Mouse (Mus musculus) liver, embryonic 14.5 days (tissue): ENCODE results near the gene Celf1.

Source experiments
- CTCF ChIP-seq: IDR thresholded peaks from 2 replicates; pipeline ENCODE4 v1.5.1; 2016; ENCODE audit warnings: antibody characterized with exemption, low read depth, control low read depth
- EP300 ChIP-seq: IDR thresholded peaks from 2 replicates; pipeline ENCODE4 v1.6.1; 2016; ENCODE audit warnings: antibody characterized with exemption, low read depth

DNA sequence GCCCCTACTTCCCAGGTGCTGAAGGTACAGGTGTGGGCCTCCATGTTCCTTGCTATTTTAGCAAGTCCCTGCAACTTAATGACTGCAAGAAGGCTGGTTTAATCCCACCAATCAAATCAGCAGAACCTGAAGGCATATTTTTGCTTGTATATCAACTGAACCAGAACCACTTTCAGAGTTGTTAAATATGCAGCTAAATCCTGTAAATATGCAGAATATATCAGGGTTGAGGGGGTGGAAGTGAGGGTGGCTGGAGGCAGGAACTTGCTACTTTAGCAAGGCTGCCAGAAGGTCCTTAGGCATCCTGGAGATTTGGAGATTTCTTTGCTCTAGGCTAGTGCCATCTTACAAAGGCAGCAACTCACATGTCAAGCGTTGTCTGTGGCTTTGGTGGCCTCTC lies 24.7 kb upstream of the Celf1 start:
- no peak for TF ChIP-seq EP300
- no peak for TF ChIP-seq CTCF
